Comparison of ENCODE assay signal across 17 mouse cellular contexts in genomic region chr8:103444577-103444976, GRCm38 (mm10).
"Had no signal": no experiment of that assay in that cellular context is flagged by ENCODE, and none has a peak within 500 bp of the region (broad histone marks: within the 10 kb centered on the region; RNA-seq: fewer than 3 reads in every experiment).

No protein-coding gene starts in this region.

- ATAC-seq: lung, postnatal 0 days; midbrain, embryonic 13.5 days; midbrain, embryonic 15.5 days had no signal

- H3K4me2 ChIP-seq: lung, embryonic 15.5 days; midbrain, embryonic 11.5 days; midbrain, embryonic 13.5 days; midbrain, embryonic 15.5 days; neural tube, embryonic 12.5 days; stomach, embryonic 15.5 days had no signal

- H3K9ac ChIP-seq: lung, embryonic 15.5 days; midbrain, embryonic 13.5 days; midbrain, embryonic 15.5 days; neural tube, embryonic 12.5 days; stomach, embryonic 15.5 days had no signal

- H3K36me3 ChIP-seq: lung, embryonic 15.5 days; midbrain, embryonic 13.5 days; midbrain, embryonic 15.5 days; neural tube, embryonic 12.5 days; stomach, embryonic 15.5 days had no signal

- H3K4me1 ChIP-seq: megakaryocyte, embryonic 14.5 days; stomach, embryonic 15.5 days had no signal

- H3K27ac ChIP-seq: lung, embryonic 15.5 days; macrophage; midbrain, embryonic 13.5 days; midbrain, embryonic 15.5 days; neural tube, embryonic 12.5 days; stomach, embryonic 15.5 days; stomach, postnatal 0 days had no signal

- H3K27me3 ChIP-seq: lung, embryonic 15.5 days; megakaryocyte, embryonic 14.5 days; midbrain, embryonic 15.5 days; neural tube, embryonic 12.5 days; stomach, embryonic 15.5 days had no signal

- H3K4me3 ChIP-seq: lung, embryonic 15.5 days; megakaryocyte, embryonic 14.5 days; midbrain, embryonic 13.5 days; midbrain, embryonic 15.5 days; neural tube, embryonic 12.5 days; stomach, embryonic 15.5 days had no signal

- DNase-seq: lung, adult 2 months; lung, postnatal 14 days; lung, postnatal 36 days; right cerebral cortex, postnatal 14 days; thymus, adult 2 months; thymus, postnatal 25 days; thymus, postnatal 4 days had no signal

- H3K9me3 ChIP-seq: lung, embryonic 15.5 days; midbrain, embryonic 13.5 days; midbrain, embryonic 15.5 days; neural tube, embryonic 12.5 days; stomach, embryonic 15.5 days had no signal
